Mouse (Mus musculus) liver, adult 2 months (tissue): Measurements from ENCODE around the gene Ubtd1.

ENCODE experiments used
- CTCF ChIP-seq: fragments of 200-500 bp; IDR thresholded peaks from 2 replicates; pipeline ENCODE4 v1.5.1; 2011; ENCODE audit warnings: low read depth, low read length, control low read depth
- POLR2A ChIP-seq: fragments of 200-500 bp; IDR thresholded peaks from 2 replicates; pipeline ENCODE4 v1.6.1; 2011; ENCODE audit warnings: low read length, control low read depth; ENCODE audit not compliant: insufficient read depth; ENCODE audit errors: extremely low read depth

DNA sequence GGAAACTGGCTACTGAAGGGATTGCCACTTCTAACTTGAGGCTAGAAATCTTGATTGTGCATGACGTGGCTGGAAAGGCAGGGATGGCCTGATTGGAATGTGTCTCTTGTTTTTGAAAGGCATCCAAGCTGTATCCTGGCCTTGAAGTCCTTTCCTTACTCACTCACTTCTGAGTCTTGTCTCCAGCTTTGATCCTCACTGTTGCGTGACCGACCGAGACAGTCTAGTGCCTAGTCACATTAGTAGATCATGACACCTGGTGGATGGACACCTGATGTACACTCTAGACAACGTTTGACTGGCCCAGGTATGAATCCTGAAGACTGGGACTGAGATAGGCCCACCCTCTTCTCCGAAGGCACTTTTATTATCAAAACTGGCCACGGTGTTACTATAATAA lies 91.2 kb downstream of the Ubtd1 start:
- TF ChIP-seq POLR2A (no peak), CTCF (peak; percentile 57)
